Mouse (Mus musculus) forebrain, embryonic 15.5 days (tissue): ENCODE results near the gene Kif5c. TPM values are rescaled to one million over a fixed set of nuclear protein-coding genes. Genes with fewer than 3 reads are reported as not detected.

Experiments
- ATAC-seq: fragments of 200-750 bp; cut with Nextera tagmentation; replicated peaks from 2 replicates; pipeline ENCODE4 v1.8.0; 2017; ENCODE audit warnings: mild to moderate bottlenecking, moderate TSS enrichment, moderate library complexity
- H3K27ac ChIP-seq: fragments of 300-500 bp; sonication (generic); replicated peaks from 2 replicates; pipeline ENCODE4 v1.5.1; 2015; ENCODE audit warnings: mild to moderate bottlenecking, inconsistent platforms
- H3K27me3 ChIP-seq: fragments of 300-500 bp; sonication (generic); 2 replicates; pipeline ENCODE4 v1.6.1; 2015; ENCODE audit warnings: inconsistent platforms
- H3K36me3 ChIP-seq: fragments of 300-500 bp; sonication (generic); 2 replicates; pipeline ENCODE4 v1.6.1; 2015; ENCODE audit warnings: mild to moderate bottlenecking, inconsistent platforms
- H3K4me1 ChIP-seq: fragments of 300-500 bp; sonication (generic); 2 replicates; pipeline ENCODE4 v1.6.1; 2015; ENCODE audit warnings: inconsistent platforms
- H3K4me2 ChIP-seq: fragments of 300-500 bp; sonication (generic); replicated peaks from 2 replicates; pipeline ENCODE4 v1.6.1; 2015; ENCODE audit warnings: mild to moderate bottlenecking, inconsistent platforms
- H3K4me3 ChIP-seq: fragments of 300-500 bp; sonication (generic); 2 replicates; pipeline ENCODE4 v1.5.1; 2015; ENCODE audit warnings: mild to moderate bottlenecking, inconsistent platforms
- H3K9ac ChIP-seq: fragments of 300-500 bp; sonication (generic); replicated peaks from 2 replicates; pipeline ENCODE4 v1.6.1; 2015; ENCODE audit warnings: mild to moderate bottlenecking, inconsistent platforms
- H3K9me3 ChIP-seq: fragments of 300-500 bp; sonication (generic); 2 replicates; pipeline ENCODE4 v1.6.1; 2016; ENCODE audit warnings: inconsistent platforms
- WGBS: fragments of 180-500 bp; shearing (Covaris S2); methylation state at CpG from one replicate; pipeline ENCODE4 v1.1.7; 2015; ENCODE audit warnings: mixed read lengths; 5-methylcytosine and 5-hydroxymethylcytosine counted together
- polyA plus RNA-seq: library from polyadenylated mRNA; unstranded; fragments of >200 nt; fragmentation: Nextera tagmentation; extraction: Ambion mirVana; gene quantifications from 2 replicates; pipeline ENCODE4 v1.2.1, GENCODE M21; 2015

The Kif5c gene
- polyA plus RNA-seq, 1 experiment from 2014 or later: 171 TPM

DNA sequence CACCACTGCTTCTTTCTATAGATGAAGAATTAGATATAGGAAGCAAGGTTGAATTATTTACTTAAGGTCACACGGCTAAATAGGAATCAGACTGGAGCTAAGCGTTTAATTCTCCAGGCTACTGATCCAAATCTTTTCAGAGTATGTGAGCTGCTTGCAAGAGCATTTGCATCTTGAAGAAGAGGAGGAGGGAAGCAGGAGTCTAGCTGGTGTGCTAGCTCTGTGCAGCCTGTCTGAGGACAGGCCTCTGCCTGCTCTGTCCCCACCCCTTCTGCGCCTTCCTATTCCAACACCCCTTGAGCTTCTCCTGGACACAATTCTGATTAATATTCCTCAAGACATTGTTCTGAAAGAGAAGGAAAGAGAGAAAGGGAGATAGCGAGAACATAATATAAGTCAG, 123.8 kb downstream of the Kif5c start:
- H3K4me3 ChIP-seq: no peak overlapping the region
- H3K36me3 ChIP-seq: peaks cover 46% of the 10 kb centered on the region; the same call in 1 of the 2 replicates
- H3K4me1 ChIP-seq: peaks cover 43% of the 10 kb centered on the region
- H3K4me2 ChIP-seq: no peak overlapping the region
- no peak overlapping the region for H3K9ac ChIP-seq
- H3K9me3 ChIP-seq: no peaks in the 10 kb centered on the region
- 81% methylated on average over 4 of the region's 4 CpGs for WGBS
- H3K27ac ChIP-seq: peak overlapping the region; percentile 88
- H3K27me3 ChIP-seq: no peaks in the 10 kb centered on the region
- ATAC-seq: no peak

DNA sequence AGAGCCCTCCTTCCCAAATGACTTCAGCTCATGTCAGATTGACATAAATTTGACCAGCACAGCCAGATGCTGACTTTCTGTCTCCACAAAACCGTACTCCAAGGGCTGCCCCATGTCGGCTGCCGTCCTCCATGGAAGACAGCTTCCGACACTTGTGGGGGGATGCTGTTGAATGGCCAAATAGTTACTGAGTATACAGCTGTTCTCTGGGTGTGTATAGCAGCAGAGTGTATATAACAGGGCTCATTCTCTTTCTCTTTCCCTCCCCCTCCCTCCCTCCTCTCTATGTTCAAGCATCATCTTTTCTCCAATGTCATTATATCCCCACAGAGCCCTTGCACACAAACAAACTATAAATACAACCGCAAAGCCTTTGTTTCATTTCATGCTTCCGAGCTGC, 124.7 kb downstream of the Kif5c start:
- peaks cover 50% of the 10 kb centered on the region; the same call in 1 of the 2 replicates for H3K36me3 ChIP-seq
- ATAC-seq: no peak
- peak overlapping the region; percentile 66; the same call in 1 of the 2 replicates for H3K27ac ChIP-seq
- H3K27me3 ChIP-seq: no peaks in the 10 kb centered on the region
- WGBS: 66% methylated on average over 6 of the region's 6 CpGs
- H3K4me3 ChIP-seq: no peak overlapping the region
- H3K4me1 ChIP-seq: peaks cover 43% of the 10 kb centered on the region
- no peak overlapping the region for H3K4me2 ChIP-seq
- no peaks in the 10 kb centered on the region for H3K9me3 ChIP-seq
- no peak overlapping the region for H3K9ac ChIP-seq

DNA sequence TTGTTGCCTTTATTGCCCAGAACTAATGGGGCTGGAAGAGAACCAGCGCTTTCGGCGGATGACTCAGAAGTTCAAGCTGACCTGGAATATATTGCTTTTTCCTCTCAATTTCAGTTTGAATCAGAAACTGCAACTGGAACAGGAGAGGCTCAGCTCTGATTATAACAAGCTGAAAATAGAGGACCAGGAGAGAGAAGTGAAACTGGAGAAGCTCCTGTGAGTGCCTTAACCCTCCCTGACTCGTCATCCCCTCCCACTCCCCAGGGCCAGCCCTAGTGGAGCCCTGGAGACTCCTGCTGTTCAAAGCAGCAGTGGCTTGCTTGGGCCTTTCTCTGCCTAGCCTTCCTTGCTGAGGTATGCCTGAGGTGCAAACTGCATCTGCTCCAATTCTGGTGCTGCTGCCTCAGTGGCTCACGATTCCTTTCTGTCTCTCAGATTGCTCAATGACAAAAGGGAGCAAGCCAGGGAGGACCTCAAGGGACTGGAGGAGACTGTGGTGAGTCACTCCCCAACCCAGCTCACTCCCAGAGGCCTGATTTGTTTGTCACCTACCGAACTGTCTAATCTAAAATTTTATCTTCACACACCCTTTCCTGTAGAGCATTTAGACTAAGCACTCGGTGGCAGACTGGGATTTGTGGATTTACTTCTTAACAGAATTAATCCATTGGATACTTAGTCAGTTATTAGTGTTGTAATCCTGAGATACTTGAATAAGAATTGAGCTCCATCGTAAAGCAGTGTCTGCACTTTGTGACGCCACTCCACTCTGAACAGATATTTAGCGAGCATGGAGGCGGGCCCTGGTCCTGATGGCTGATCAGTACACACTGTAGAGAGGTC, 125.4 kb downstream of the Kif5c start:
- H3K9ac ChIP-seq: no peak overlapping the region

DNA sequence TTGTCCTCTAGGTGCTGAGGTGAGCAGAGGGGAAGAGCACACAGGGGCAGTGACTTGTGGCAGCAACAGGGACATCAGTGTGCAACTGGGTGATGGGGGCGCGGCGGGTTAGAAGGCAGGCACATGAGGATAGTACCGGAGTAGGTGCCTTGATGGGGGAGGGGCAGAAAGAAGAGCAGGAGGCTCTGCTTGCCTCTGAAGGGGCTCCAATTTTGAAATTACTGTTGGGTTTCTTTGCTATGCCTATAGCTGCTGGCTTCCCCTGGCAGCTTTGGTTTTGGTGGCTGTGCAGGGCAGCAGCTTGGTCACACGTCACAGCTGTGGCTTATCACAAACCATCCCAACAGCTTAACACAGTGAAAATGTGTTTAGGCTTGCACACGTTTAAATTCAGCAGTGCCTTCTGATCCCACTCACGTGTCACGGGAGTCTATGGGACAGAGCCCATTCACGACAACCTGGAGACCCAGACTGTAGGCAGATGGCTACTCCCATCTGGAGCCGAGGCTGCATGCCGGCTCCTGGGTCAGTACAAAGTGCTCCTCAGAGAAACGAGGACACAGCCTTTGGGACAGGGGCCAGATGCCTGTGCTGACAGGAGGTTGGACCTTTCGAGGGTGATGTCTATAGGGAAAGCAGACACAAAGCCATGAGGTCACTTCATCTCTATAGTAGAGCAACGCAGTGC, 126.1 kb downstream of the Kif5c start:
- H3K9ac ChIP-seq: no peak overlapping the region
- peaks cover 56% of the 10 kb centered on the region; the same call in 1 of the 2 replicates for H3K36me3 ChIP-seq
- peak overlapping the region; percentile 66 for H3K27ac ChIP-seq
- H3K9me3 ChIP-seq: no peaks in the 10 kb centered on the region
- no peak overlapping the region for H3K4me2 ChIP-seq
- no peak overlapping the region for H3K4me3 ChIP-seq
- no peak; the same call in 1 of the 2 replicates for ATAC-seq
- H3K4me1 ChIP-seq: peaks cover 43% of the 10 kb centered on the region
- H3K27me3 ChIP-seq: no peaks in the 10 kb centered on the region
- WGBS: 59% methylated on average over 14 of the region's 14 CpGs

More for the DNA sequence above, 125.4 kb downstream of the Kif5c start:
- no peaks in the 10 kb centered on the region for H3K27me3 ChIP-seq
- peaks cover 43% of the 10 kb centered on the region for H3K4me1 ChIP-seq
- no peaks in the 10 kb centered on the region for H3K9me3 ChIP-seq
- ATAC-seq: no peak
- no peak overlapping the region for H3K4me2 ChIP-seq
- H3K36me3 ChIP-seq: peaks cover 48% of the 10 kb centered on the region; the same call in 1 of the 2 replicates
- H3K4me3 ChIP-seq: no peak overlapping the region
- H3K27ac ChIP-seq: peak overlapping the region; percentile 66
- 62% methylated on average over 11 of the region's 11 CpGs for WGBS

DNA sequence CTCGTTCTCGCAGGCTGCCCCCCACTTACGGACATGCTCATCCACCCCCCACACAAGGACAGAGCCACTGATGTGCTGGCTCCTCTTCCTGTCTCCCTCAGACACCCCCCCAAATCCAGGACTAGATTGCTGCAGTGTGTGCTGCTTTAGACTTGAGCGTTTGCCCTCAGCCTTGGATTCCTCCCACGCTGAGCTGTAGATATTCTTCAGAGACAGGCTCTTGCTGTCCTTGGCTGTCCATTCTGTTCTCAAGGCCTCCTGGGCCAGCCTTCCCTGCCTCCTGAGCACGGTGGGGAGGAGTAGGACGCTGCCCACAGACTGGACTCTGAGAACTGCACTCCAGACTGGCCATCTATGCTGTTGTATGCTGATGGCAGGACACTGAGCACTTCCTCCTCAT, 127.8 kb downstream of the Kif5c start:
- H3K9me3 ChIP-seq: no peaks in the 10 kb centered on the region
- peaks cover 58% of the 10 kb centered on the region; the same call in 1 of the 2 replicates for H3K36me3 ChIP-seq
- no peak overlapping the region for H3K9ac ChIP-seq
- 0 out of 2 replicates have a peak overlapping the region, but pooled peaks have one; percentile 8 for H3K27ac ChIP-seq
- H3K4me3 ChIP-seq: no peak overlapping the region
- H3K4me1 ChIP-seq: peaks cover 35% of the 10 kb centered on the region
- H3K27me3 ChIP-seq: no peaks in the 10 kb centered on the region
- no peak overlapping the region for H3K4me2 ChIP-seq
- 91% methylated on average over 7 of the region's 7 CpGs for WGBS
- ATAC-seq: no peak

DNA sequence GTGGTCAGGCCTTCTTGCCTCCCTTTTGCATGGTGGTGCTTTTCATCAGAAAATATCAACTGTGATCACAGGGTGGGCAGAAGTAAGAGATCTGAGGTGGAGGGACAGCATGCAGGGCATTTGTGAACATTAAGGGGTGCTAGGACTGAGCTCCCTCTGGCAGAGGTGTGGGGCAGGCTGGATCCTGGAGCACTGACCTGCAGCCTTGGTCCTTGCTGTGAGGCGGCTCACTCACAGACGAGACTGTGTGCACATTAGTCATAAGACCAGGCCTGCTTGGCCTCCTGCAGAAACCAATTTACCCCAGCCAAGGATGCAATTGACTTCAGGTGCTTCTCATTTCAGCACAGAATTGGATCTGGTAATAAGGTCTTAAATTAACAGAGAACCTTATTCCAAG, 128.6 kb downstream of the Kif5c start:
- no peak overlapping the region for H3K4me3 ChIP-seq
- no peak for ATAC-seq
- peaks cover 58% of the 10 kb centered on the region for H3K36me3 ChIP-seq
- H3K9ac ChIP-seq: no peak overlapping the region
- no peak overlapping the region for H3K4me2 ChIP-seq
- WGBS: 78% methylated on average over 2 of the region's 2 CpGs
- no peak overlapping the region for H3K27ac ChIP-seq
- peaks cover 31% of the 10 kb centered on the region for H3K4me1 ChIP-seq
- no peaks in the 10 kb centered on the region for H3K9me3 ChIP-seq
- no peaks in the 10 kb centered on the region for H3K27me3 ChIP-seq

DNA sequence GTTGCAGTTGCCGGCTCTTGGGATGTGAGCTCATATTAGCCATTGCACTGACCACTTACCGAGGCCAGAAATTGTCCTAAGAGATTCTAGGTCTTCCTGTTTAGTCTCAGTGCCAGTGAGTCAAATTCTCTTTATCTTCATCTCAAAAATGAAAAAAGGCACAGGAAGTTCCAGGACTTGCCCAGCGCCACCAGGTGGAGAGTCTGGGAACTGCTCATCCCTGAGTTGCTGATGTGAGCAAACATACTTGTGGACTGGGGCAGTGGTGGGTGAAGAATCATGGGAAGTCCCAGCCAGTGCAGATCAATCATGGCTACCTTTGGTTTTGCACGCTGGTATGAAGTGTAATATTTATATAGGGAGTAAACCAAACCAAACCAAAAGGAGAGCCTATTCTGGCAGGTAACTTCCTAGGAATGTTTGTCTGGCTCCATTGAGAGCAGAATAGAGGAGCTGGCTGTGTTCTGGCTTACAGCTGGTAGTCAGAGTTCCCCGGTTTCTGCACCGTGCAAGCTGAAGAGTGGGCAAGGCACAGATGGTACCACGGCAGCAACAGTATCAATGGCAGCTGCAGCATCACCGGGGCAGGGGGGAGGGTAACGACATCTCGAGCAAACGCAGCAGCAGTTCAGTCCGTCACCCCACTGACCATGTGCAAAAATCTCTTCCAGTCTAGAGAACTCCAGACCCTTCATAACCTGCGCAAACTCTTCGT, 129.7 kb downstream of the Kif5c start:
- no peak for ATAC-seq
- Histone ChIP-seq H3K27ac (no peak overlapping the region), H3K4me2 (no peak overlapping the region), H3K36me3 (peaks cover 70% of the 10 kb centered on the region), H3K4me3 (no peak overlapping the region), H3K9ac (no peak overlapping the region), H3K9me3 (no peaks in the 10 kb centered on the region), H3K27me3 (no peaks in the 10 kb centered on the region), H3K4me1 (peaks cover 27% of the 10 kb centered on the region)
- 76% methylated on average over 14 of the region's 14 CpGs for WGBS

DNA sequence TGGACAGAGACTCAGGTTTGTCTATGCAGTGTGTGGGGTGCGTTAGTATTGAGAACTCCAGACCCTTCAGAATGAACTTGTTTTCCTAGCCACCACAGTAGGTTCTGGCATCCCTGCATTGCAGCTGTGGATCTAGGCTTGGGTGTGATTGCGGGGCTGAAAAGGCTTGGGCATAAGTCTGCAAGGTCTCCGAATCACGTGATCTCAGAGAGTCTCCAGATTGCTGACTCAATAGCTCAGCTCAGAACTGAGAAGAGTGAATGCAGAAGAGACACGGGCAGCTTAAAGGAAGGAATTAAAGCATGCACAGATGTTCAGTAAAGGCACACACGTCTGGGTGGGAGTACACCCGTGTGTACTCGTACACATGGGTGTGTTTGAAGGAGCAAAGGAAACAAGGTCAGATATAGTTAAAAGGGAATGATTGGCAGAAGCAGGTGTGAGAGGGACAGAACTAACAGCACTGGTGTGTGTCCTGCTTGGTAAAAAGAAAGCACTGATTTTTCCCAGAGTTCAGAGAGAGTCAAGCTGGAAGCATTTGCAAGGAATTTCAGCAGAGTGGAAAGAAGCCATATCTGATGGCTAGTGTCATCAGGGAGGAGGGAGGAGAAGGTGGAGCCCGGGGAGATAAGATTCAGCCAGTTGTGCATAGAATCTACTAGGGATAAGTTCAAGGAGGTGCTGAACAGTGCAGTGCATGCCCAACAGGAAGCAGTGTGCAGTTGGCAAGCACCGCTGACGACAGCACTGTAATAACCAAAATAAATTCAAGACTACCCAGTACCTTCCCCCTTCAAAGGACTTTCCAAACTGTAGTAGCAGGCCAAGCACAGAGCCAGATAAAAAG, 130.9 kb downstream of the Kif5c start:
- WGBS: 91% methylated on average over 11 of the region's 11 CpGs
- peaks cover 68% of the 10 kb centered on the region for H3K36me3 ChIP-seq

DNA sequence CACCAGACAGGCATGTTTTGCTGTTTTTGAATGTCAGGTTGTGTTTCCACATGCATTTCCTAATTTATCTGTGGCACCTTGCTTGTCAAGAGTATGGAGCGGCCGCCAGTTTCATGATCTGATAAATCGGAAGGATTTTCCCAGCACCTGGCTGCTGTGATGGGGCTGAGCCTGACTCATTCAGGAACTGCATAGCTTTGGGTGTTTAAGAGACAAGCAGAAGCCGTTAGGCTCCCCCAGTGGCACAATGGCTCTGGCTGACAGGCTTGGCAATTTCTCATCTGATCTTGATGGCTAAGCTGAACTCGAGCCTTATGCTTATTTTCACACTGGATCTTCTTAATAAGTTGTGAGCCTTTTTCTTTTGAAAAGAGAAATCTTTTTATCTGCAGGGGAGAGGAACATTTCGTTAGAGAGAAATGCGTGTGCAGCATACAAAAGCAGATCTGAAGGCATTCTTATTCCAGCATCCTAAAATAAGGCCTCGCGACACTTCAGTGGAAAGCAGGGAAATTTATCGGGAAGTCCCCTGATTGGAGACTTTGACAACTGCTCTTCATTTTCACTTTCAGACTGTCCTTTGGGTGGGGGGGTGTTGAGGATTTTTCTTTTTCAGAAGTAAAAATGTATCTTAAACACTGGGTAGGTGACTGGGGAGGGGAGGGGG, 132.6 kb downstream of the Kif5c start:
- Histone ChIP-seq H3K4me1 (0 out of 2 replicates have a peak, but pooled peaks cover 11% of the 10 kb centered on the region), H3K36me3 (peaks cover 60% of the 10 kb centered on the region), H3K4me2 (no peak overlapping the region), H3K9ac (no peak overlapping the region), H3K27me3 (no peaks in the 10 kb centered on the region), H3K27ac (peak overlapping the region; percentile 38), H3K4me3 (no peak overlapping the region), H3K9me3 (no peaks in the 10 kb centered on the region)
- no peak for ATAC-seq
- WGBS: 56% methylated on average over 10 of the region's 10 CpGs

More for the DNA sequence above, 130.9 kb downstream of the Kif5c start:
- H3K4me3 ChIP-seq: no peak overlapping the region
- no peak overlapping the region for H3K9ac ChIP-seq
- ATAC-seq: no peak
- no peak overlapping the region for H3K4me2 ChIP-seq
- no peaks in the 10 kb centered on the region for H3K27me3 ChIP-seq
- no peak overlapping the region for H3K27ac ChIP-seq
- no peaks in the 10 kb centered on the region for H3K9me3 ChIP-seq
- peaks cover 20% of the 10 kb centered on the region; the same call in 1 of the 2 replicates for H3K4me1 ChIP-seq

DNA sequence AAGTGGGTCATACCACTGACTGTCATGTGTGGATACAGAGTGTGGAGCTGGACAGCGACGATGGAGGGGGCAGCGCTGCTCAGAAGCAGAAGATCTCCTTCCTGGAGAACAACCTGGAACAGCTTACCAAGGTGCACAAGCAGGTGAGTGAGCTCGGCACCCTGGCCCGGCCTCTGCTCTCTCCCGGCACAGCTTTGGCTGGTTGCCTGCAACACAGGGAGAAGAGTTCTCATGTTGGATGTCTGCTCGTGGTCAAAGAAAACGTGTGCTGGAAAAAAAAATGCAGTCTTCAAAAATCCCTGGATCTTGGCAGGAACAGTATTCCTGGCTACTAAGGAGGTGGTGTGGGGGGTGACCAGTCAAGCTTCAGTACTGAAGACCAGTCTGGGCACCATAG, 133.1 kb downstream of the Kif5c start:
- peak overlapping the region; percentile 38 for H3K27ac ChIP-seq
- H3K4me2 ChIP-seq: no peak overlapping the region
- no peak overlapping the region for H3K9ac ChIP-seq
- no peaks in the 10 kb centered on the region for H3K27me3 ChIP-seq
- H3K9me3 ChIP-seq: no peaks in the 10 kb centered on the region
- H3K4me3 ChIP-seq: no peak overlapping the region
- 0 out of 2 replicates have a peak, but pooled peaks cover 11% of the 10 kb centered on the region for H3K4me1 ChIP-seq
- 90% methylated on average over 8 of the region's 8 CpGs for WGBS
- ATAC-seq: no peak
- peaks cover 61% of the 10 kb centered on the region for H3K36me3 ChIP-seq

DNA sequence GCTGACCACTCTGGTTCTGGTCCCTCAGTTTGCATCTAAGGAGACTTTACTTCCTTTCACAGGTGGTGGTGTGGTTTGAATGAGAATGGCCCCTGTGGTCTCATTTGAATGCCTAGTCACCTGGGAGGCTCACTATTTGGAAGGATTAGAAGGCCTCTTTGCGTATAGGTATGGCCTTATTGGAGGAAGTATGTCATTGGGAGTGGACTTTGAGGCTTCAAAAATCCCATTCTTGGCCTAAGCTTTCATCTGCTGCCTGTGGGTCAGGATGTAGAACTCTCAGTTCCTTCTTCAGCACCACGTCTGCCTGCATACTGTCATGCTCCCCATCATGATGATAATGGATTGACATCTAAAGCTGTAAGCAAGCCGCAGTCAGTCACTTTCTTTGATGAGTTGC, 134.0 kb downstream of the Kif5c start:
- Histone ChIP-seq H3K9ac (no peak overlapping the region), H3K4me3 (no peak overlapping the region), H3K9me3 (no peaks in the 10 kb centered on the region), H3K36me3 (peaks cover 62% of the 10 kb centered on the region), H3K27me3 (no peaks in the 10 kb centered on the region), H3K4me1 (0 out of 2 replicates have a peak, but pooled peaks cover 11% of the 10 kb centered on the region), H3K27ac (no peak overlapping the region; the same call in 1 of the 2 replicates), H3K4me2 (no peak overlapping the region)
- no peak for ATAC-seq
- WGBS: 91% methylated on average over 3 of the region's 3 CpGs
